Mouse (Mus musculus) gastrocnemius, postnatal 36 days (tissue): ENCODE results near the gene Ldb2. TPM values are rescaled to one million over a fixed set of nuclear protein-coding genes. Genes with fewer than 3 reads are reported as not detected.

Experiments used
- DNase-seq, 2 experiments: peaks; one replicate each; pipeline ENCODE4 v3.0.0; 2022
- intact Hi-C: fragments of 180-260 bp; cut with DNase I; formaldehyde crosslinking; loops from one replicate; pipeline ENCODE4 v1.15.1; 2025
- long read RNA-seq, 2 experiments: library from polyadenylated mRNA; stranded (forward); transcript quantifications; one replicate each; pipeline ENCODE4 v2.0.0; 2021
- total RNA-seq, 2 experiments: library from RNA; stranded (reverse); gene quantifications; 2 replicates each; pipeline ENCODE4 v1.2.3; 2021

Gene Ldb2
- total RNA-seq, result 1 to 10 TPM; 2.5 to 4.1 TPM
- long read RNA-seq, experiment 1, partial matches to known transcripts, result 0 of 1 reads
- long read RNA-seq, experiment 1, other reads (novel, unspliced or antisense), result 1 of 1 reads
- long read RNA-seq, experiment 2, result 0 reads

GRCm38 (mm10) chr5:44799053-44799860 lies at the start of gene Ldb2:
Gene Ldb2, minus strand, starts transcription at chr5:44799680.
- intact Hi-C loops, result loop anchor here (5.0 kb wide), 1 partner anchor 117 kb away; no protein-coding TSS in a partner anchor

GRCm38 (mm10) chr5:44831287-44831686 lies 31.8 kb upstream of the Ldb2 start:
- peak in 1 of 2 experiments; percentile 16 for DNase-seq
- intact Hi-C loops, result loop anchor here (10.0 kb wide), 1 partner anchor 526 kb away; no protein-coding TSS in a partner anchor

More at GRCm38 (mm10) chr5:44799053-44799860, at the start of gene Ldb2:
- peak; percentile 31 to 32 for DNase-seq

GRCm38 (mm10) chr5:44815506-44815905 lies 16.0 kb upstream of the Ldb2 start:
- no peak for DNase-seq
- intact Hi-C loops, result no loop called here

- intact Hi-C loops, result no loop called here
- no peak for DNase-seq
Observed at GRCm38 (mm10) chr5:44805960-44806359, 6.5 kb upstream of the Ldb2 start.

- DNase-seq, result no peak
- intact Hi-C loops, result no loop called here
Observed at GRCm38 (mm10) chr5:44801100-44801499, 1.6 kb upstream of the Ldb2 start.

GRCm38 (mm10) chr5:44799861-44800260 lies 381 bp upstream of the Ldb2 start:
- intact Hi-C loops, result loop anchor here (5.0 kb wide), 1 partner anchor 118 kb away; no protein-coding TSS in a partner anchor
- DNase-seq, result no peak

GRCm38 (mm10) chr5:44798493-44798892 lies 987 bp downstream of the Ldb2 start:
- no peak for DNase-seq
- intact Hi-C loops, result loop anchor here (5.0 kb wide), 1 partner anchor 116 kb away; no protein-coding TSS in a partner anchor

GRCm38 (mm10) chr5:44798056-44798455 lies 1.4 kb downstream of the Ldb2 start:
- intact Hi-C loops, result loop anchor here (5.0 kb wide), 1 partner anchor 116 kb away; no protein-coding TSS in a partner anchor
- DNase-seq, result no peak

GRCm38 (mm10) chr5:44784591-44784990 lies 14.9 kb downstream of the Ldb2 start:
- intact Hi-C loops, result no loop called here
- no peak for DNase-seq

- DNase-seq, result no peak
- intact Hi-C loops, result no loop called here
Observed at GRCm38 (mm10) chr5:44779340-44779739, 20.1 kb downstream of the Ldb2 start.

GRCm38 (mm10) chr5:44768472-44768871 lies 31.0 kb downstream of the Ldb2 start:
- intact Hi-C loops, result no loop called here
- no peak for DNase-seq

GRCm38 (mm10) chr5:44764911-44765310 lies 34.6 kb downstream of the Ldb2 start:
- DNase-seq, result no peak
- intact Hi-C loops, result no loop called here

- no peak for DNase-seq
Observed at GRCm38 (mm10) chr5:44759178-44759577, 40.3 kb downstream of the Ldb2 start.

GRCm38 (mm10) chr5:44754156-44754910 lies 45.1 kb downstream of the Ldb2 start:
- intact Hi-C loops, result no loop called here
- no peak for DNase-seq

More at GRCm38 (mm10) chr5:44759178-44759577, 40.3 kb downstream of the Ldb2 start:
- intact Hi-C loops, result no loop called here

- no peak for DNase-seq
- intact Hi-C loops, result no loop called here
Observed at GRCm38 (mm10) chr5:44745706-44746105, 53.8 kb downstream of the Ldb2 start.

- DNase-seq, result no peak
- intact Hi-C loops, result no loop called here
Observed at GRCm38 (mm10) chr5:44736366-44736765, 63.1 kb downstream of the Ldb2 start.

GRCm38 (mm10) chr5:44734131-44734723 lies 65.3 kb downstream of the Ldb2 start:
- no peak for DNase-seq
- intact Hi-C loops, result no loop called here

- no peak for DNase-seq
- intact Hi-C loops, result no loop called here
Observed at GRCm38 (mm10) chr5:44729646-44730310, 69.7 kb downstream of the Ldb2 start.

GRCm38 (mm10) chr5:44727995-44728394 lies 71.5 kb downstream of the Ldb2 start:
- intact Hi-C loops, result no loop called here
- no peak for DNase-seq
